Mouse (Mus musculus): Measurements from ENCODE around the gene Cfap70.

Cfap70 gene

DNA sequence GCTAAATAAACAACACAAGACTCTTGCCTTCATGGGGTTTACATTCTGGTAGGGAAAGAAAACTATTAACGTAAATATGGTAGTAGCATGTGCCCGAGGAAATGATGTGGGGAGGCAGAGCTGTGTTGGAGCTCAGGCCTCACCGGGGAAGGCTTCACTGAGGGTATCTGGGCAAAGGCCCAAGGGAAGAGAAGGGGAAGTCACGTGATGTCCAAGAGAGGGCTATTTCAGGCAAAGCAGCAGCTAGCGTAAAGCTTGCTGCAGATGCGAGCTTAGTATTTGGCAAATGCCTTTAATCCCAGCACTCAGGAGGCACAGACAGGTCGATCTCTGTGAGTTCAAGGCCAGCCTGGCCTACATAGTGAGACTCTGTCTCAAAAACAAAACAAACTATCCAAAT, 29.8 kb downstream of the Cfap70 start:
- no peak for DNase-seq

DNA sequence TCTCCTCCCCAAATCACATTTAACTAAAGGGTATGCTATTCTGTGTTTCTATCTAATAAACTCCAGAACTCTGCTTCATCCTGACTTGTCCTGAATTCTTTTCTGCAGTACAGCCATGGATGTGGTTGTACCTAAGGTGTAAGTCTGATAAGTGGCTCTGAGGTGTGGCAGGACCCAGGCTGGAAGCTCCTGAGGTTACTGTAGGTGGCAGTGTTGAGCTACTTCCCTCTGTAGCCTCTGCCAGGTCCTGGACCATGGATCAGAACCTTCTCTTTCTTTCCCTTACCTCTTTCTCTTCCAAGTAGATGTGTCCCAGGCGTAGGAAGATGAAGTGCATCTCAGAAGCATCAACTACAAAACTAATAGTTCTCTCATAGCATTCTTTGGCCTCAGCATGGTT, 52.0 kb downstream of the Cfap70 start:
- DNase-seq: peak; percentile 21

DNA sequence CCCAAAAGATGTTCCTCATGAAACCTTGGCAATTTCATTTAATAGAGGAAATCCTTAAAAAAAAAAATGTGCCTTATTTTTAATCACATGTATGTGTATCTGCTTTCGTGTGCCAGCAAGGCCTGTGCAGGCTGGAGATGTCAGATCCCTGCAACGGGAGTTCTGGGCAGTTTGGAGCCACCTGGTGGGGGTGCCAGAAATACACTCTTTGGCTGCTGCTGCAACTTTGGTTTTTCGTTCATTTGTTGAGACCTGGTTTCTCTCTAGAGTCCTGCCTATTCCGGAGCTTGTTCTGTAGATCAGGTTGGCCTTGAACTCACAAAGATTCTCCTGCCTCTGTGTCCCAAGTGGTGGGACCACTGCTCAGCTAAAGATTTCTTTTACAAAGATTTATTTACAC, 53.2 kb downstream of the Cfap70 start:
- DNase-seq: peak; percentile 19

DNA sequence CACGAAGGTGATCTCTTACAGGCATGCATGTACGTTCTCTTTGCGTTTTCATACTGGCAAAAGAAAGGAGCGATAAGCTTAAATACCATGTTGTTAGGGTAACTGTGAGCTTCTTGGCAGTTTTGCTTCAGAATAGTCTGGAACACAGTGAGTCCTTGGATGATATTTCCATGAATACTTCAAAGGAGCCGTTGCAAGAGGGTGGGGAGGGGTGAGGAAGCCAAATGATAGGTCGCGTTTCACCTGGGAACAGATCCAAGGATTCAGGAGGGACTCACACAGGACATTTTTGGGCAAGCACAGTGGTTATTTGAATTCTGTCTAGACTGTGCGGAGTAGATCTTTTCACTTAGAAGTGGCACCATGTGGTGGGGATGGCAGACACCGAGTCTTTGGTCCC, 54.8 kb downstream of the Cfap70 start:
- no peak for DNase-seq

DNA sequence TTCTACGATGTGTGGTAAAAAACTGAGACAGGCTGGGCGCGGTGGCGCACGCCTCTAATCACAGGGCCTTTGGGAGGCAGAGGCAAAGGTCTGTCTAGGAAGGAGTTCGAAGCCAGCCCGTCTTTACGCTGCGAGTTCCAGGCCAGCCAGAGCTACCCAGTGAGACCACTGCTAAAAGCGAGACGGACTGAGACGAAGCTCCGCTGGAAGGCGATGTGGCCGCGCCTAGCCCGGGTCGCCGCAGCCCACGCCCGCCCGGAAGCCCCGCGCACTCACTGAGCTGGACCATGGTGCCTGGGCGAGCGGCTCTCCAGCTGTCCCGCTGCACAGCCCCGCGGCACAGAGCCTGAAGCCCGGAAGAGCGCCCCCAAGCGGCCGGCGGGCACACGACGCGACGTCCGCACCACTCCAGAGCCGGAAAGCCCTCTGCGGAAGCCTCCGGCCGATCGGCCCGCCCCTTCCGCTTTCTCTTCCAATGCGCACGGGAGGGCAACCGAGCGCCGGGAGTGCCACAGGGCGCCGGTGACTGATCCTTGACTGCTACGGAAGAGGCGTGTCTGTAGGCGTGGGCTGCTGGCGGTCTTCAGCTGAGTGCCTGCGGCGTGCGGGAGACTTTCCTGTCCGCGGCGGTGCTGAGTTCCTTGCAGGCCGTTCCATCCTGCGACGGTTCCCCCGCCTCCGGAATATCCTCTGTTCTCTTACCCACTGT, 58.7 kb downstream of the Cfap70 start, which contains the start of gene Mrps16:
TSS of gene Mrps16 (minus strand) at position 430 of the 709 bp plus-strand sequence.
- peak; percentile 92 for DNase-seq

DNA sequence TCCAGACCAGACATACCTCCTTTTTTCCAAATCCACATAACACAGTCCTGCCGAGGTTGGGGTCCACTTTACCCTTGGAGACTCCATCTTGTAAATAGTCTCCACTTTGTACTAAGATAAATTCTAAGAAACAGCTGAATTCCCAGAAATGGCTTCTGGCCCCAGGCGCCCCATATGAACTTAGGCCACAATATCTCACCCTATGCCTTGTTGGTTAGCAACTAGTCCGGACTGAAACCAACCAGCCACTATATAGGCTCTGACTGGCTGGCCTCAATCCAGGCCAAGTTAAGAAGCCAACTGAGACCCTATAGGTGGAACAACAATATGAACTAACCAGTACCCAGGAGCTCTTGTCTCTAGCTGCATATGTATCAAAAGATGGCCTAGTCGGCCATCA, 59.7 kb downstream of the Cfap70 start:
- DNase-seq: no peak

DNA sequence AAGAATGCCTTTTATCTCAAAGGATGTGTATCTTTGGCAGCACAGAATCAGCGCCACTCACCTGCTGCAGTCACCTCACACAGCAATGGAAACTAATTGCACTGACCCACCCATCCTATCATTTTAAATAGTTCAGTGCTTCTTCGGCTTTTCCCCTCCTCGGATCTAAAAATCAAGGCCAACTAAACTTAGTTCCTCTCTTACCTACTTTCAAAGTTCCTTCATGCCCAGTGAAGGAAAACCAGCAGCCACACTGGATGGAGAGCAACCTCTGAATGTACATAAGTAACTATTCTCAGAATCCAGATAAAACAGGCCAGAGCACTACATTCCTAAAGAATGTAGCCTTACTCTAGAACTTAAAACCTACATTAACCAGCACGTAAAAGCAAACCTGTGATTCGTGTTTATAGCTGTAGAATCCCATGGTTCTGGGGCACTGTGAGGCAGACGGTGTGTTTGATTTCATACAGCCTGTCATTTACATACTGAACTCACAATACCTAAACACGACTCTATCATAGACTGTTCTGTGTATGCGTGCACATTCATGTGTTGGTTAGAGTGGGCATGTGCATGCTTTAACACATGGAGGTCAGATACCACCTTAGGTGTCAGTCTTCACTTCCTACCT, 62.5 kb downstream of the Cfap70 start:
- no peak for DNase-seq

DNA sequence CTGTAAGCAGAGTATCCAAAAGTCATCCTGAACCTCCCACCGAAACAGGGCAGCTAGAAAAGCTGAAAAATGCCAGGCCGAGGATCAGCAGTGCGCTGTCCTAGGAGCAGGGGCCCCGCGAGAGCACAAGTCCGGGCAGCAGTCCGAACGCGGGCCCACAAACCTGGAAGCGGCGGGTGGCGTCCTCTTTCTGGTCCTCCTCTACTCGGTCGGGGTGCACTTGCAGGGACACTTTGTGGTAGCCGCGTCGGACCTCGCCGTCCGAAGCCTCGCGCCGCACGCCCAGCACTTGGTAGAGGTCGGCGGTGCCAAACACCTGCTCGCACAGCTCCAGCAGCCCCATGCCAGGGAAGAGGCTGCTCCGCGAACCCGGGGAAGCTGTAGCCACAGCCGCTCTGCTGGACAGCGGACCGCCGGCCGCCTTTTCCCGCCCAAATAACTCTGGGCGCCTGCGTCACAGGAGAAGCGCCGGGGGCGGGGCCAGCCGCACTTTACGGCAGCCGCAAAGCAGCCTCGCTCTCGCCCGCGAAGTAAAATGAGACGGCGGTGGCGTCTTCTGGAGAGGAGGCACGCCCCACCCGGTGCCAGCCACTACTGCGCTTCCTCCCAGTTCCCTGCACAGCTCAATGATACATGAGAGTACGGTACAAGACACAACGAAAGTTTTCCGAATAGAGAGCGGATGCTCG, 63.4 kb downstream of the Cfap70 start, which contains the start of gene Dnajc9:
TSS of gene Dnajc9 (minus strand) at position 470 of the 689 bp plus-strand sequence.
- DNase-seq: peak; percentile 97

DNA sequence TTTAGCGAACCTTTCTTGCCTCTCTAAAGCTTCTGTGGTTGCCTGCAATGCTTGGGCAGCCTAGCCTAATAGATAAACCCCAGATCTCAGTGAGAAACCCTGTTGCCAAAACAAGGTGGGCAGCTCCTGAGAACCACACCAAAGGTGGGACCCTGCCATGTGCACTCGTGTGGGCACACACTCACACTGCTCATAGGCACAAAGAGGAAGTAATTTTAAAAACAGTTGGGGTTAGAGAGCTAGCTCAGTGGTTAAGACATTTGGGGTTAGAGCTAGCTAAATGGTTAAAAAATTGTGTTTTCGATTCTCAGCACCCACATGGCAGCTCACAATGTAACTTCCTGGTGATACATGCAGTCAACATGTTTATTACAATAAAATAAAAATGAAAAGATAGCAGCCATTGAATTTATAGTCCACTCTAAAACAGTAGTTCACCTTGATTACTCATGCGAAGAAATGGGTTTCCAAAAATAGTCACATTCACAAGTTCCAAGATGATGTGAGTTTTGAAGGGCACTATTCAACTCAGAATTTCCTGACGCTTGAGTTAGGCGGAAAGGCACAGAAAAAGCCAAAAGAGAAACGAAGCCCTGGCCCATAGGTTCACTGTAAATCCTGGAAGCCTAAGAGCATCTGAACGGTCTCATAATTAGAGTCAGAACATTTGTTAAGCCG, 72.1 kb downstream of the Cfap70 start:
- no peak for DNase-seq

DNA sequence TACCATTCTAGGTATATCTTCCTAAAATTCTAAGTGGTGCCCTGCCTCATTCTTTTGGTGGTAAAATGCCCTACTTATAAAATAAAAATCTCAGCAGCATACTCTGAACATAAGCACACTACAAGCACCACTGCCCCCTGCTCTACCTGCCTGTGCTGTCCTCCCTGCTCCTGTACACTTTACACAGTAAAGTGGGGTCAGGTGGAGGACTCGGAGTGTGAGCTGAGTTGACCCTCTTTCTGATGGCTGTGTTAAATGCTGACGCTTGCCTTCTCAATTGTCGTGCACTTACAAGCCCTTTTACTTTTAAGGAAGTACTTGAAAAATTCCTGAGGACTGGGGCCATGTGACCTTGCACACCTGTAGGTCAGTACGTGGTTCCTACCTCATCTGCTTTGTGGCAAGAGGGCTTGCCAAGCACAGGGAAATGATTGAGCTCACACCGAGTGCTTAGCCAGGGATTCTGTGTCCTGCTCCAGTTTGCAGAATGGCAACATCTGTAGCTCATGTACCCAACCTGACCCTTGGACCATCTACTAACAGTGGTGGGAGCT, 72.9 kb downstream of the Cfap70 start:
- no peak for DNase-seq

DNA sequence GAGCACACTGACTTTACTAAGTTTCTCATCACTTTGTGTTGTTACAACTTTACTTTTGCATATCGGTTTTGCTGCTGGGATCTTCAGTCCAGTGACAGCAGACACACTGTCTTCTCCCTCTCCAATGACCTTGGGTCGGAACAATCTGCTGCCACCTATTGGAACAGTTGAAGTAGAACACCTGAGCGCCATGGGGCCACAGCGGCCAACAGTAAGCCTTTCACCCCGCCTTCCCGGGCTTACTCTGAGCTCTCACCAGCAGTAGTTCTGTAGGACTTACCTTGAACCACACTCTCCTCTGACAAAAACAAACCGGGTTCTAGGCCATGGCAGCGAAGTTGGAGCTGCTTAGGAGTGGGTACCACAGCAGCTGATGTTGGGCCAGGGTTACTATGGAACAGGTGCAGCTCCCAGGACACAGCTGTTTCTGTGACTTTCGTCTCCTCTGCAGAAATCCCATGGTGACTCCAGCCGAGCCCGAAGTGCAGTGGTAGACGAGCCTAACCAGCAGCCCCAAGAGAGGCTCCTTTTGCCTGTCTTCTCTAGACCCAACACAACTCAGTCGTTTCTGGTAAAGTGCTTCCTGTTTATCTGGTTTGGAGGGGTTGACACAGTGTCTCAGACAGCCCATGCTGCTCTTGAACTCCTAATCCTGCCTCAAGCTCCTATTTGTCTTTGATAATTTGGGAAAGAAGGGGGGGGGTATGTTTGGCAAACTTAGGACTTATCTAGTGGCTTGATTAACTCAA, 73.5 kb downstream of the Cfap70 start:
- DNase-seq: no peak

DNA sequence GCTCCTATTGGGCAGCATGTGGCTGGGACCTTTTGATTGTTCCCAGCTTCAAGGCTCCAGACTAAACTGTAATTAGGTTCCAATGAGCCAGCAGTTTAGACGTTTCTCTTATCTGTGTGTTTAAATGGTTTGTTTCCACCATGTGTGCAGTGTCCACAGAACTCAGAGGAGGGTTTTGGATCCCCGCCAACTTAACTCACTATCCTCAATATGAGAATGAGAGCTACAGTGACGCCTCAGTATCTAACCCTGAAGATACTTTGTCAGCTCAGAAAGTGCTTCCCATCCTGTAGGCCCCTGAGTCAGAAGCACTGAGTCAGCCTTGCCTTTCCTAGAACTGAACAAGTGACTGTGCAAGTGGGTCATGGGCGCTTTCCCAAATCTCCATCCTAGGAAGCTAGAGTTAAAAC, 74.9 kb downstream of the Cfap70 start:
- DNase-seq: no peak

DNA sequence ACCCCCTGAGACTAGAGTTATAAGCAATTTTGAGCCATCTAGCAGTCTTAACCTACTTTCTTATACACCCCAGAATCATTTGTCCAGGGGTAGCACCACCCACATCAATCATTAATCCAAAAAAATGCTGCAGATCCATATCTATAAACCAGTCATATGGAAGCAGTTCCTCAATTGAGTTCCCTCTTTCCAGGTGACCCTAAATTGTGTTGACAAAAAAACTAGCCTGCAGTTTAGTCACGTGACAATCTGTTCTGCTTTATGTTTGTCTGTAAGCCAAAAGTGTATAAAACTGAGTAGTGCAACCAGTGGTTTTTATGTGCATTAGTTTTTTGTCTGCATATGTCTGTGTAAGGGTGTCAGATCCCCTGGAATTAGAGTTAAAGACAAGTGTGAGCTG, 80.2 kb downstream of the Cfap70 start:
- DNase-seq: no peak

DNA sequence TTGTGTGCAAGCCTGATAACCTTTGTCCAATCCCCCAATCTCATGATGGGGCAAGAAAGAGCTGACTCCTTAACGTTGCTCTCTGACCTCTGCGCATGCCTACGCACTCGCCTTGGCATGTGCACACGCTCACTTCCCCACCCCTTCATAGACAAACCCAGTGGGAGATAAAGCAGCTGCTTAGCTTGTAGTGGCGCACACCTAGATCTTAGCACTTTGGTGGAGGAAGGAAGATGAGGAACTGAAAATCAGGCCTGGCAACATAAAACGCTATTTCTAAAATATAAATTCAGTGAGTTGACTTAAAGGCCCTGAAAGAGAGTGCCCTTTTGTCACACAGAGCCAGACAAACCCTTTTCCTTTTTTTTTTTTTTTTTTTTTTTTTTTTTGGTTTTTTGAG, 81.2 kb downstream of the Cfap70 start:
- DNase-seq: no peak

DNA sequence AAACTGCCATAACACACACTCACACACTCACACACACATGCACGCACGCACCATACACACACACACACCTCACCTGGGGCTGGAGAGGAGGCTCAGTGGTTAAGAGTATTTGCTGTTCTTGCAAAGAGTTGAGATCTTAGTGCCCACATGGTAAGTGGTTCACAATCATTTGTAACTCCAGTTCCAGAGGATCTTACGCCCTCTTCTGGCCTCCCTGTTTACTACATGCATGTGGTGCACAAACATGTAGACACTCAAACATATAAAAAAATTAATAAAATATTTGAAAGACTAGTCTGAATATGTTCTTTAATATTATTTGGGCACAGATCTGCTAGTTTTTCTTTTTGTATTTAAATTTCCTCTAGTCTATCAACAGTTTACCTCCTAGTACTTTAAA, 83.8 kb downstream of the Cfap70 start:
- no peak for DNase-seq

DNA sequence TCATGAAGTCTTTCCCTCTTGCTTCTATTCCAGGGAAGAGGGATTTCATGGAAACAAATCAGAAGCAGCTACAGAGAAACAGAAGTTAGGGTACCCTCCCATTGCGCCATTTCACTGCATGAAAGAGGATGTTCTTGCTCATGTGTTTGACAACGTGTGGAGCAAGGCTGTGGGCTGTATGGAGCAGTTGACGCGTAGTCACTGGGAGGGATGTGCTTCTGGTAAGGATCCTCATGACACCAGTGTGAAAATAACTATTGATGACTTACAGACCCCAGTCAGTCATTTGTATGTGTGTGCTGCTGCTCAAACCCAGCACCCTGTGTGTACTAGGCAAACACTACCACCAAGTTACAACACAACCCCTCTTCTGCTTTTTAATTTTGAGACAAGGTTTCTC, 88.8 kb downstream of the Cfap70 start:
- DNase-seq: no peak

DNA sequence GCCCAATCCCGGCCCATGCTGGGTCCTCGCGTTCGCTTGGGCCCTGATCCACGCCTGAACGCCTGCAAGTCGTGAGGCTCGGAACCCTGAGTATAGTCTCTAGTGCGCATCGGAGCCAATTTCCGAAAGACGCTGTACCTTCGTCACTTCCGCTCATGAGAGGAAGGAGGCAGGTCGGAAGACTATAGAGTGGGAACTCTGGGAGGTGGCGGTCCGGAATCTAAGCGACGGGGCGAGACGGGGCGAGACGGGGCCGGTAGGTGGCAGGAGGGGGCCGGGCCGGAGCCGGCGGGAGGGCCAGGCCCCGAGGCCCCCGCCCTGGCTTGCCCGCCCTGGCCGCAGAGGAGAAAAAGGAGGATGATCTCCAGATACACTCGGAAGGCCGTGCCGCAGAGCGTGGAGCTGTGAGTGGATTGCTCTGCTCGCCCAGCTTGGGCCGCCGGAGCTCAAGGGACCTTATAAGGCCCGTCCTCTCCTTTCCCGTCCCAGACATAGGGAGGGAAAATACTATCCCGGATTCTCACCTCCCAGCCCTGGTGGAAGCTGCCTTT, 104.0 kb downstream of the Cfap70 start, which contains the start of the genes Ecd and Fam149b:
TSS of gene Ecd (minus strand) at position 131 of the 551 bp plus-strand sequence.
TSS of gene Fam149b (plus strand) at position 172 of the 551 bp plus-strand sequence.
- peak; percentile 91 for DNase-seq

DNA sequence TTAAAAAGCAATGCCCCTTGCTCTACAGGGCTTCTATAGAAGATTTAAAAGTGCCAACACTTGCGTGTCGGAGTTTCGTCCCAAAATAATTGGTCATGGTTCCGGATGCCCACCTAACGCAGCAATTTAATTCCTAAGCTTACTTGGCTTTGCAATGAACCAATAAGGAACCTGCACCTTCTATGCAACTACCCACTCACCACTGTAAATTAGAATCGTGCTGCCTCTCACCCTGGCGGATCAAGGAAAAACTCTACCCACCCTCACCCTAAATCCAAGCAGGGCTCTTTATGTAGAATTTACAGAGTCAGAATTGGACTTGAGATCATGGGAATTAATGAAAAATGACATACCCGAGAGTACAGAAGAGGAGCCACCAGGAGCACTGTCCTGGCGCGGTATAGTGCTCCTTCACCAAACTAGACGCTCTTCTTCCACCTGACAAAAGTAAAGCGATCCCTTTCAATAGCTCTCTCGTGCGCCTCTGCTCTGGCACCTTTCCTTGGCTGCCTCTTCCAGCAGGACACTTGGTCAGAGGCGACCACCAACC, 104.5 kb downstream of the Cfap70 start:
- no peak for DNase-seq

DNA sequence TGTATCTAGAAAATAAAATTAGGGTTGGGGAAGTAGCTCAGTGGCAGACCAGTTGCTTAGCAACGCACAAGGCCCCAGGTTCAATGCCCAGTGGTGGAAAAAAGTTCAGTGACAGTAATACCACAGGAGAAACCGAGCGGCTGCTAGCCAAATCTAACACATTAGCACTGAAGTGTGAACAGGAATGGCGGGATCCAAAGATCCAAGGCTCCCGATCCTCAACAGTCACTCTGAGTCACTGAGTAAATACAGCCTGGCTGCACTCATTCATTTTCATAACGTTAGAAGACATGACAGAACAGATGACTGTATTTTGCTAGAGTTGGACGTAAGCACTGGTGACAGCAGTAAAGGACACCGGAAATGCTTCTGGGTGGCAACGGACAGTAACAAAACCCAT, 106.1 kb downstream of the Cfap70 start:
- DNase-seq: no peak

Measured in right cerebral cortex, postnatal 14 days (tissue).